Mouse (Mus musculus) midbrain, embryonic 16.5 days (tissue): ENCODE measurements around the gene Tmem246. TPM values are rescaled to one million over a fixed set of nuclear protein-coding genes. Genes with fewer than 3 reads are reported as not detected.

Experiments used
- ATAC-seq: fragments of 200-750 bp; cut with Nextera tagmentation; 2 replicates; pipeline ENCODE4 v1.8.0; 2017; ENCODE audit warnings: moderate TSS enrichment
- H3K27ac ChIP-seq: fragments of 300-500 bp; sonication (generic); 2 replicates; pipeline ENCODE4 v1.5.1; 2014; ENCODE audit warnings: mild to moderate bottlenecking, low read length, mixed read lengths
- H3K27me3 ChIP-seq: fragments of 300-500 bp; sonication (generic); 2 replicates; pipeline ENCODE4 v1.6.1; 2014; ENCODE audit warnings: low read depth, low read length, mixed read lengths; ENCODE audit not compliant: control insufficient read depth, insufficient read depth
- H3K36me3 ChIP-seq: fragments of 300-500 bp; sonication (generic); 2 replicates; pipeline ENCODE4 v1.6.1; 2014; ENCODE audit warnings: mild to moderate bottlenecking, low read length, moderate library complexity, mixed read lengths; ENCODE audit not compliant: control insufficient read depth, insufficient read depth
- H3K4me1 ChIP-seq: fragments of 300-500 bp; sonication (generic); 2 replicates; pipeline ENCODE4 v1.6.1; 2014; ENCODE audit warnings: mild to moderate bottlenecking, low read length, mixed read lengths; ENCODE audit not compliant: control insufficient read depth, insufficient read depth
- H3K4me2 ChIP-seq: fragments of 300-500 bp; sonication (generic); 2 replicates; pipeline ENCODE4 v1.6.1; 2014; ENCODE audit warnings: mild to moderate bottlenecking, low read length, mixed read lengths
- H3K4me3 ChIP-seq: fragments of 300-500 bp; sonication (generic); 2 replicates; pipeline ENCODE4 v1.5.1; 2014; ENCODE audit warnings: low read depth, mild to moderate bottlenecking, low read length, moderate library complexity, mixed read lengths
- H3K9ac ChIP-seq: fragments of 300-500 bp; sonication (generic); 2 replicates; pipeline ENCODE4 v1.6.1; 2014; ENCODE audit warnings: low read depth, low read length, mixed read lengths
- H3K9me3 ChIP-seq: fragments of 300-500 bp; sonication (generic); replicated peaks from 2 replicates; pipeline ENCODE4 v1.6.1; 2014; ENCODE audit warnings: mild to moderate bottlenecking, low read length, mixed read lengths; ENCODE audit not compliant: control insufficient read depth, poor library complexity, severe bottlenecking
- WGBS: fragments of 180-500 bp; shearing (Covaris S2); extraction: QIAGEN DNeasy Blood & Tissue Kit; methylation state at CpG from one replicate; pipeline ENCODE4 v1.1.7; 2014; 5-methylcytosine and 5-hydroxymethylcytosine counted together
- polyA plus RNA-seq: library from polyadenylated mRNA; unstranded; fragments of >200 nt; fragmentation: Nextera tagmentation; extraction: Ambion mirVana; gene quantifications from 2 replicates; pipeline ENCODE4 v1.2.1, GENCODE M21; 2015

The Tmem246 gene
- polyA plus RNA-seq, 1 experiment from 2014 or later = 134 TPM

DNA sequence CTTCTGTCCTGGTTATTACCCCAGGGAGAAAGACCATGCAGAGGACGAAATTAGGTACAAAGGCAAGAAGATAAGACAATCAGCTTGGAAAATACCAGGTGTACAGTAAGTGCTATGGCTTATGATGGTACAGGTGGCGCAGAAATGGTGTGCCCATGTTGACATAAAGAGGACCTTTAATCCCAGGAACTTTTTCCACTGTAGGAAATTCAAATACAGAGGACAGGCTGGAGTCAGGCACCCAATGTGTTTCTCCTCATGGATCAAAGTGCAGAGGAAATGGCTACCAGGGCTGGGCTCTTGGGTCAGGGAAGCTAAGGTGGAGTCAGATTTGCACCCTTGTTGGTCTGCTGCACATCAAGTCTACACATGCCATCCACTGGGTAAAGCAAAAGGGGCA, 7.5 kb downstream of the Tmem246 start:
- peaks cover 2% of the 10 kb centered on the region; the same call in 1 of the 2 replicates for H3K4me1 ChIP-seq
- no peak overlapping the region for H3K4me2 ChIP-seq
- ATAC-seq = no peak
- H3K27ac ChIP-seq = no peak overlapping the region
- H3K4me3 ChIP-seq = no peak overlapping the region
- H3K9ac ChIP-seq = no peak overlapping the region
- H3K9me3 ChIP-seq = no peaks in the 10 kb centered on the region
- 80% methylated on average over 2 of the region's 2 CpGs for WGBS
- H3K36me3 ChIP-seq = peaks cover 15% of the 10 kb centered on the region
- no peaks in the 10 kb centered on the region for H3K27me3 ChIP-seq

DNA sequence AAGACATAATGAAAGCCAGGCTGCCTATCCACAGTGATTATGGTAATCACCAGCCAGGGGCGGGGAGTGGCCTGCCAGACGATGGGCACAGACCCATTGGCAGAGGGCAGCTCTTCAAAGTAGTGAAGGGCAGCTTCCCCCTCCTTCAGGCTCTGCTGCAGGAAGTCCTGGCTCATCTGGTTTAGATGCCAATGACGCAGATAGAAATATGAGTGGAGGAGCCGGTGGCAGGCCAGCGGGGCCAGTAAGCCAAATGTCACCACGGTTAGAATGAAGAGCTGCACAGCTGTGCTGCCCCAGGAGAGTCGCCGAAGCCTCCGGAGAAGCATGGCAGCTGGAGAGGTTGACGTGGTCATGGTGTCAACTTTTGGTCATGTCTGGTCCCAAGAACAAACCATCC, 10.9 kb downstream of the Tmem246 start:
- no peak overlapping the region for H3K4me3 ChIP-seq
- H3K4me1 ChIP-seq = no peaks in the 10 kb centered on the region
- 0 out of 2 replicates have a peak, but pooled peaks have one; percentile 32 for ATAC-seq
- no peaks in the 10 kb centered on the region for H3K27me3 ChIP-seq
- no peak overlapping the region for H3K4me2 ChIP-seq
- WGBS = 95% methylated on average over 10 of the region's 10 CpGs
- H3K36me3 ChIP-seq = peaks cover 15% of the 10 kb centered on the region
- no peak overlapping the region for H3K27ac ChIP-seq
- no peak overlapping the region for H3K9ac ChIP-seq
- no peaks in the 10 kb centered on the region for H3K9me3 ChIP-seq

DNA sequence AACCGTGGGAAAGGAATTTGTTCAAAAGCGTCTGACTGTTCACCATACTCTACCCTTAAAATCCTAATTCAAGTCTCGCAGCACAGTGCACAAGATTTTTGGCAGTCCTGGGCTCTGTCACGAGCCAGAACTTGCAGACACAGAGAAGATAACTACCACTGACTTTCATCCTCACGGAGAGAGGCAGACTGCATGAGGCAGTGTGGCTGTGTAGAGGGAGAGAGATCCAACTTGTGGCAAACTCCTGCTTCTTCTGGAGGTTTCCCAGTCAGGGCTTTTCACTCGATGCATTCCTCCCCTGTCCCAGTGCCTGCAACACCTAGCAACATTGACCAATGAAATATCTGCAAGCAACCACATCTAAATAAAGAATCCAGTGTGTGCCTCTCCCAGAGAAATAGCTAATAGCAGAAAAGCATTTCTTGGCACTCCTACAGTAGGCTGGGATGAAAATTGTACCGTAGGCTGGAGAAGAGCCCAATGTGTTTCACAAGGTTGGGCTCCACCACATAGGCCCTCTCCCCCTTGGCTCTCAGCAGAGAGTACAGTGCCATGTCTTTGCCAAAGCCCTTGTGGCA, 12.1 kb downstream of the Tmem246 start:
- no peak overlapping the region for H3K4me3 ChIP-seq
- no peaks in the 10 kb centered on the region for H3K4me1 ChIP-seq
- WGBS = 90% methylated on average over 7 of the region's 7 CpGs
- H3K4me2 ChIP-seq = no peak overlapping the region
- no peak for ATAC-seq
- H3K27me3 ChIP-seq = no peaks in the 10 kb centered on the region
- H3K36me3 ChIP-seq = peaks cover 15% of the 10 kb centered on the region
- H3K27ac ChIP-seq = no peak overlapping the region
- H3K9me3 ChIP-seq = no peaks in the 10 kb centered on the region
- H3K9ac ChIP-seq = no peak overlapping the region

DNA sequence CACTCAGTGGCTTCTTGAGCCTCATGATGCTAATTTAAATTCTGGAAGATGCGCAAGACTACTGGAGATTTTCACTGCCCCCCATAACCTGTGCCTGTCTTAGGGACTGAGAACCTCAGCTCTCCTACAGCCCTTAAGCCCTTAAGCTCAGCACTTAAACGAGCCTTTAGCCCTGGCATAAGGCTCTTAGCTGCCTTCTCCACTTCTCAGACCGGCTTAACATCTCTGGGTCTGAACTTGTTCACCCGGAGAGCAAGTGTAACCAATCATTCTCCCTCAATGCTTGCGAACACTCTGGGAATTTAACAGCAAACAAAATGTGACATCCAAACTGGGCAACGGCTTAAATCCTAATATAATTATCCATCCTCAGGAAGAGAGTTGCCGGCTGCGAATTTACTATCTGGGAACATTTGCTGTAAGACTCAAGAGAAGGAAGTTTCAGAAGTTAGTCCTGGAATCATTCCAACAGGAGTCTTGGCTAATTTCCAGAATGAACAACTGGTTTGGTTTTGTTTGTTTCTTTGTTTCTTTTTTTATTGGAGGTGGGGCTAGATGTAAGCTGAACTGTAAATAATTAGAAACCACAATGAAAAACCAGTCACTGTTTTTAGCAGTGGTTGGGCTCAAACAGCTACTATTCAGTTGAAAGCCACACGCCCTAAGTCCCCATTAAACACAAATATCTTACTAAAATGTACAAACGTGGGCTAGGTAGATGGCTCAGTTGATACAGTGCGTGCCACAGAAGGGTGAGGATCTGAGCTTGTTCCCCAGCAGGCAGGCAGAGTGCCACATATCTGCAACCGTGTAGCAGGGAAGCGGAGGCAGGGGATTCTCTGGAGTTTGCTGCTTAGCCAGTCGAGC, 13.5 kb downstream of the Tmem246 start:
- H3K4me3 ChIP-seq = no peak overlapping the region
- no peaks in the 10 kb centered on the region for H3K4me1 ChIP-seq
- H3K4me2 ChIP-seq = no peak overlapping the region
- peaks cover 15% of the 10 kb centered on the region for H3K36me3 ChIP-seq
- WGBS = 54% methylated on average over 14 of the region's 14 CpGs
- no peaks in the 10 kb centered on the region for H3K9me3 ChIP-seq
- no peak overlapping the region for H3K27ac ChIP-seq
- no peak for ATAC-seq
- H3K9ac ChIP-seq = no peak overlapping the region
- no peaks in the 10 kb centered on the region for H3K27me3 ChIP-seq

DNA sequence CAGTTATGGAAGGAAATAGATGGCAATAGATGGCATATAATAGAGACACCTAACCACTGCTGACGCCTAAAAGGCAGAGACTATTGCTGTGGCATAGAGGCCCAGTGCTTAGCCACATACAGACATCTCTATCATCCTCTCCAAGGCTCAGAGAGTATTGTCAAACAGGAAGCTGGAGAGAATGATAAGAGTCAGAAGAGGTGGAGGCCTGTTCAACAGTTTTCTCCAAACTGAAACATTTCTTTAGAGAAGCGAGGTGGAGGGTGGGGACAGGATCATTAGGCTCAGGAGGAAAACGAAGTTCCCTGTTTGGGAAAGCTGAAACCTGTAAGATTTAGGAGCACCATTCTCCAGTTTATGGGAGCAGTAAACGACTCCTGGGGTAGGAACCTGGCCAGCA, 16.4 kb downstream of the Tmem246 start:
- no peaks in the 10 kb centered on the region for H3K27me3 ChIP-seq
- no peak overlapping the region for H3K27ac ChIP-seq
- H3K9ac ChIP-seq = no peak overlapping the region
- no peak for ATAC-seq
- no peaks in the 10 kb centered on the region for H3K4me1 ChIP-seq
- H3K36me3 ChIP-seq = peaks cover 8% of the 10 kb centered on the region
- H3K9me3 ChIP-seq = no peaks in the 10 kb centered on the region
- H3K4me3 ChIP-seq = no peak overlapping the region
- 73% methylated on average over 4 of the region's 4 CpGs for WGBS
- H3K4me2 ChIP-seq = no peak overlapping the region

DNA sequence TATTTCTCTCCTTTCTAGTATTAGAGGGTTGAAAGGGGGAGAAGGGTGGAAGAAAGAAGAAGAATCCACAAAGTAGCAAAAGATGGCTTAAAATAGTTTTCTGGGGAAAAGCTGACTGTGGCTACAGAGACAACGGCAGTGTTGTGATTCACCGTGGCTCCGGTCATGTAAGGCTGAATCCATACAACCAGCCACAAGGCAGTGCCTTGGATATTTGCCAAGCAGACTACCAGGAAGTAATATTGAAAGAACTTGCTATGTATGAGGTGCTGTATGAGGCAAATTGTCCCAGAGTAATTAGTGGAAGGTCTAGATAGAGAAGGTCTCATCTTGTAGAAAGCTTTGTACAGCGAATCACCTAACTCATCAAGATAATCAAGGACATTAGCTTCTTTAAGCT, 25.5 kb downstream of the Tmem246 start:
- WGBS = 87% methylated on average over 4 of the region's 4 CpGs
- Histone ChIP-seq H3K9me3 (no peaks in the 10 kb centered on the region), H3K27ac (no peak overlapping the region), H3K4me1 (no peaks in the 10 kb centered on the region), H3K27me3 (no peaks in the 10 kb centered on the region), H3K4me3 (no peak overlapping the region), H3K9ac (no peak overlapping the region), H3K36me3 (no peaks in the 10 kb centered on the region), H3K4me2 (no peak overlapping the region)
- no peak for ATAC-seq

DNA sequence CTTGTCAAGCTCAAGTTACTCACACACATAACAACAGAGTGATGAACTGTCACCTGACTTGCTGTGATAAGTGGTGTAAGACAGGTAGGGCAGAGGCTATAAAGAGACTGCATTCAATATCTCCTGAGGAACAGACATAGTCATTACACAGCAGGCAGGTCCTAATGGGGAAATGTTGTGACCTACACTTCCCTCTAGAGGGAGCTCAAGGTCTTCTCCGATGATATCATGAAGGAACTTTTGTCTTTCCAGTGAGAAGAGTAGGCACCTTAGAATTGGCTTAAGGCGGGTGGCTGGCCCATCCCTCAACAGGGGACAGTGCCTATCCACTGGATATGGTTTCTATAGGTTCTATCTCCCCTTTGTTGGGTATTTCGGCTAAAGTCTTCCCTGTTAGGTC, 30.1 kb downstream of the Tmem246 start:
- Histone ChIP-seq H3K27me3 (no peaks in the 10 kb centered on the region), H3K9ac (no peak overlapping the region), H3K27ac (no peak overlapping the region), H3K36me3 (no peaks in the 10 kb centered on the region), H3K9me3 (no peaks in the 10 kb centered on the region), H3K4me3 (no peak overlapping the region), H3K4me2 (no peak overlapping the region), H3K4me1 (no peaks in the 10 kb centered on the region)
- WGBS = 12% methylated on average over 3 of the region's 3 CpGs
- ATAC-seq = peak; percentile 78

DNA sequence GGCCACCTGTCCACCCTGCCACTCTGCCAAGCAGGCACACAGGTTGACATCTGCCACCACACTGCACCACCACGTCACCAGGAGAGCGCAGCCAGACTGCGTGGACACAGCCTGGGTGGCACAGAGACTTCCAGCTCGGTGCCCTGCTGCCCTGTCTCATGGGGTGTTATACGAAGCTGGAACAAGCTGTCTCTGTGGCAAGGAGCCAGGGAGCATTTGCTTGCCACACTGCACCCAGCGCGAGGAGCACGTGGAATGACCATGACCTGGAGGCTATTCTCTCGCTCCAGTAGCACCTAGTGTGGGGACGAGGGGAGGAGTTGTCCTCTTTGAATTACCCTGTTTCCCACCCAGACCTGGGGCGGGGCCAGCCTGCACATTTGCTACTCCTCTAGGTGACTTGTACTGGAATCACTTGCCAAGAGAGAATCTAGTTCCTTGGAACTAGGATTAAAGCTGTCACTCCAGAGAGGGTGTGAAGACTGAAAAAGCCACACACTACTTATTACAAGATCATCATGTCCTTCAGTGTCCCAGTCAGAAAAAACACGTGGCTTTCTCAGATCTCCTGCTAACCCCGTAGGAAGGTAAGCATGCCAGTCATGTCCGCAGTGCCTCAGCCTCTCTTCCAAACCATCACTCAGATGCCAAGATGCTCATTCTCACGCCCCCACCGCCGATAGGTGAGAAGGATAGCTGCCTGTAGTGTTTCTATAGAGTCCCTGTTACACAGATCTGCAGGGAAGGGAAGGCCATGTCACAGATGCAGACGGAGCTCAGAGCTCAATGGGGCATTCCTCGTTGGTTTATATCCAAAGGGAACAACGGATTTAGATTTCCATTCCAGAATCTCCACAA, 37.5 kb downstream of the Tmem246 start:
- no peak overlapping the region for H3K27ac ChIP-seq
- no peaks in the 10 kb centered on the region for H3K9me3 ChIP-seq
- H3K4me2 ChIP-seq = no peak overlapping the region
- no peaks in the 10 kb centered on the region for H3K4me1 ChIP-seq
- no peaks in the 10 kb centered on the region for H3K27me3 ChIP-seq
- H3K9ac ChIP-seq = no peak overlapping the region
- ATAC-seq = no peak
- WGBS = 73% methylated on average over 20 of the region's 20 CpGs
- H3K36me3 ChIP-seq = no peaks in the 10 kb centered on the region
- H3K4me3 ChIP-seq = no peak overlapping the region

DNA sequence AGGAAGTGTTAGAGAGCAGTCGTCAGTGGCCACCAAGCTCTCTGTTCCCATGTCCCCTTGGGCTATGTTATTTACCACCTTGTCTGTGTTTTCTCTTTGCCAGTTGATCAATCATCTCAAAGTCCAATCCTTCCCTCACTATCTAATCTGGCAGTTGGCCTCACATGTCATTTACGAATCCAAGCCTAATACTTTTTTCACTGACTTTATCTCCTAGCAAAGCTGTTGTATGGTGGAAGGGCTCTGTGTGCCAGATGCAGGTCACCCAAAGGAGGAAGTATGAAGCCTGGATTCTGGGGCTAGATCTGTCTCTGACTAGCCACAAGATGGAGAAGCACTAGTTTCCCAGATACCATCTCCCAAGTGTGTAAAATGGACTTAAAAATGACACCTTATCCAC, 39.5 kb downstream of the Tmem246 start:
- no peaks in the 10 kb centered on the region for H3K36me3 ChIP-seq
- 91% methylated on average over 2 of the region's 2 CpGs for WGBS
- no peaks in the 10 kb centered on the region for H3K27me3 ChIP-seq
- no peaks in the 10 kb centered on the region for H3K4me1 ChIP-seq
- H3K9ac ChIP-seq = no peak overlapping the region
- H3K27ac ChIP-seq = no peak overlapping the region
- H3K9me3 ChIP-seq = no peaks in the 10 kb centered on the region
- H3K4me3 ChIP-seq = no peak overlapping the region
- ATAC-seq = no peak
- no peak overlapping the region for H3K4me2 ChIP-seq
